Mouse (Mus musculus): ENCODE measurements around the gene Arl3. TPM values are rescaled to one million over a fixed set of nuclear protein-coding genes. Genes with fewer than 3 reads are reported as not detected.

The Arl3 gene
- total RNA-seq, 4 experiments from 2014 or later, result 51.1 to 76.4 (median 62.8) TPM

- DNase-seq (ENCODE audit: low spot score in 2 of 2), result no peak
Measured at GRCm38 (mm10) chr19:46533525-46533924, 39.5 kb downstream of the Arl3 start.

GRCm38 (mm10) chr19:46533066-46533465 is 39.9 kb downstream of the Arl3 start:
- DNase-seq (ENCODE audit: low spot score in 2 of 2), result no peak

- no peak for DNase-seq (ENCODE audit: low spot score in 2 of 2)
Measured at GRCm38 (mm10) chr19:46532031-46532688, 40.8 kb downstream of the Arl3 start.

GRCm38 (mm10) chr19:46531071-46532030 is 41.6 kb downstream of the Arl3 start:
- no peak for DNase-seq (ENCODE audit: low spot score in 2 of 2)

GRCm38 (mm10) chr19:46530449-46530990 is 42.5 kb downstream of the Arl3 start:
- no peak for DNase-seq (ENCODE audit: low spot score in 2 of 2)

GRCm38 (mm10) chr19:46529601-46530448 is 43.2 kb downstream of the Arl3 start:
- no peak for DNase-seq (ENCODE audit: low spot score in 2 of 2)

GRCm38 (mm10) chr19:46528529-46529213 is 44.3 kb downstream of the Arl3 start:
- DNase-seq (ENCODE audit: low spot score in 2 of 2), result no peak

GRCm38 (mm10) chr19:46527632-46528528 is 45.1 kb downstream of the Arl3 start:
- no peak for DNase-seq (ENCODE audit: low spot score in 2 of 2)

- DNase-seq (ENCODE audit: low spot score in 2 of 2), result no peak
Measured at GRCm38 (mm10) chr19:46525691-46526631, 47.0 kb downstream of the Arl3 start.

- DNase-seq (ENCODE audit: low spot score in 2 of 2), result peak; percentile 47 to 49
Measured at GRCm38 (mm10) chr19:46524601-46525321, 48.2 kb downstream of the Arl3 start.

- DNase-seq (ENCODE audit: low spot score in 2 of 2), result no peak
Measured at GRCm38 (mm10) chr19:46524152-46524544, 48.9 kb downstream of the Arl3 start.

GRCm38 (mm10) chr19:46523480-46524151 is 49.4 kb downstream of the Arl3 start:
- DNase-seq (ENCODE audit: low spot score in 2 of 2), result no peak

GRCm38 (mm10) chr19:46523131-46523479 is 49.9 kb downstream of the Arl3 start:
- no peak for DNase-seq (ENCODE audit: low spot score in 2 of 2)

- no peak for DNase-seq (ENCODE audit: low spot score in 2 of 2)
Measured at GRCm38 (mm10) chr19:46522433-46523044, 50.5 kb downstream of the Arl3 start.

GRCm38 (mm10) chr19:46521698-46522097 is 51.3 kb downstream of the Arl3 start:
- DNase-seq (ENCODE audit: low spot score in 2 of 2), result no peak

- DNase-seq (ENCODE audit: low spot score in 2 of 2), result no peak
Measured at GRCm38 (mm10) chr19:46518828-46519621, 54.0 kb downstream of the Arl3 start.
